Mouse (Mus musculus): ENCODE measurements at regions not wholly inside any gene's neighbourhood (a gene's known extent, or its start where the extent isn't known, plus 50 kb on each side); places are given as distances from the start of the nearest gene placed in this dataset.

GRCm38 (mm10) chr2:137847901-137848300 is 408.5 kb upstream of the Btbd3 start:
- TF ChIP-seq CTCF (IDR thresholded peaks at IDR 0.05; ENCODE audit: low read depth): no peak
- H3K27ac ChIP-seq (ENCODE audit: low read depth, low read length): no peak overlapping the region

GRCm38 (mm10) chr2:137827814-137828374 is 428.5 kb upstream of the Btbd3 start:
- Histone ChIP-seq H3K4me2 (ENCODE audit: low read depth) (no peak overlapping the region), H3K4me3 (ENCODE audit: low read depth, low read length) (no peak overlapping the region), H3K27ac (ENCODE audit: low read depth, low read length) (no peak overlapping the region), H3K9me3 (ENCODE audit: low read length) (no peaks in the 10 kb centered on the region), H3K36me3 (ENCODE audit: insufficient read depth) (no peaks in the 10 kb centered on the region), H3K9ac (no peak overlapping the region), H3K4me1 (ENCODE audit: insufficient read depth) (no peaks in the 10 kb centered on the region), H3K27me3 (ENCODE audit: insufficient read depth, low read length) (no peaks in the 10 kb centered on the region)
- no peak for ATAC-seq
- TF ChIP-seq CTCF (IDR thresholded peaks at IDR 0.05; ENCODE audit: low read depth): no peak
- 57% methylated on average over 8 of the region's 8 CpGs for WGBS
- DNase-seq: no peak

More at GRCm38 (mm10) chr2:137847901-137848300, 408.5 kb upstream of the Btbd3 start:
- ATAC-seq (no peak), DNase-seq (no peak)
- no peaks in the 10 kb centered on the region for H3K9me3 ChIP-seq (ENCODE audit: low read length)
- no peak overlapping the region for H3K4me2 ChIP-seq (ENCODE audit: low read depth)
- 62% methylated on average over 2 of the region's 2 CpGs for WGBS
- H3K4me1 ChIP-seq (ENCODE audit: insufficient read depth): no peaks in the 10 kb centered on the region
- no peaks in the 10 kb centered on the region for H3K36me3 ChIP-seq (ENCODE audit: insufficient read depth)
- H3K27me3 ChIP-seq (ENCODE audit: insufficient read depth, low read length): no peaks in the 10 kb centered on the region
- H3K4me3 ChIP-seq (ENCODE audit: low read depth, low read length): no peak overlapping the region
- H3K9ac ChIP-seq: no peak overlapping the region

- no peaks in the 10 kb centered on the region for H3K27me3 ChIP-seq (ENCODE audit: insufficient read depth, low read length)
- H3K4me3 ChIP-seq (ENCODE audit: low read depth, low read length): no peak overlapping the region
- H3K9me3 ChIP-seq (ENCODE audit: low read length): no peaks in the 10 kb centered on the region
- no peak overlapping the region for H3K4me2 ChIP-seq (ENCODE audit: low read depth)
- peak; percentile 27 for ATAC-seq
- no peaks in the 10 kb centered on the region; the same call in 1 of the 2 replicates for H3K4me1 ChIP-seq (ENCODE audit: insufficient read depth)
- WGBS: 17% methylated on average over 5 of the region's 5 CpGs
- TF ChIP-seq CTCF (IDR thresholded peaks at IDR 0.05; ENCODE audit: low read depth): no peak
- no peaks in the 10 kb centered on the region for H3K36me3 ChIP-seq (ENCODE audit: insufficient read depth)
- H3K9ac ChIP-seq: no peak overlapping the region
- no peak overlapping the region for H3K27ac ChIP-seq (ENCODE audit: low read depth, low read length)
- DNase-seq: peak; percentile 8
These were observed 434.9 kb upstream of the Btbd3 start for GRCm38 (mm10) chr2:137821344-137821916.

- no peak overlapping the region for H3K9ac ChIP-seq
- no peaks in the 10 kb centered on the region for H3K36me3 ChIP-seq (ENCODE audit: insufficient read depth)
- 90% methylated on average over 1 of the region's 1 CpGs for WGBS
- TF ChIP-seq CTCF (IDR thresholded peaks at IDR 0.05; ENCODE audit: low read depth): no peak
- H3K4me2 ChIP-seq (ENCODE audit: low read depth): no peak overlapping the region
- no peak overlapping the region for H3K4me3 ChIP-seq (ENCODE audit: low read depth, low read length)
- H3K27me3 ChIP-seq (ENCODE audit: insufficient read depth, low read length): no peaks in the 10 kb centered on the region
- no peak for DNase-seq
- no peaks in the 10 kb centered on the region for H3K4me1 ChIP-seq (ENCODE audit: insufficient read depth)
- no peak overlapping the region for H3K27ac ChIP-seq (ENCODE audit: low read depth, low read length)
- H3K9me3 ChIP-seq (ENCODE audit: low read length): no peaks in the 10 kb centered on the region
- no peak for ATAC-seq
These were observed 441.4 kb upstream of the Btbd3 start for GRCm38 (mm10) chr2:137814945-137815344.

- peak overlapping the region; percentile 22 for H3K4me3 ChIP-seq (ENCODE audit: low read depth, low read length)
- H3K27me3 ChIP-seq (ENCODE audit: insufficient read depth, low read length): no peaks in the 10 kb centered on the region
- no peak for TF ChIP-seq CTCF (IDR thresholded peaks at IDR 0.05; ENCODE audit: low read depth)
- ATAC-seq (peak; percentile 87), DNase-seq (peak; percentile 70)
- H3K9me3 ChIP-seq (ENCODE audit: low read length): no peaks in the 10 kb centered on the region
- no peaks in the 10 kb centered on the region for H3K4me1 ChIP-seq (ENCODE audit: insufficient read depth)
- H3K9ac ChIP-seq: peak overlapping the region; percentile 37
- H3K27ac ChIP-seq (ENCODE audit: low read depth, low read length): peak overlapping the region; percentile 71
- no peaks in the 10 kb centered on the region for H3K36me3 ChIP-seq (ENCODE audit: insufficient read depth)
- peak overlapping the region; percentile 43 for H3K4me2 ChIP-seq (ENCODE audit: low read depth)
- 20% methylated on average over 13 of the region's 13 CpGs for WGBS
These were observed 447.7 kb upstream of the Btbd3 start for GRCm38 (mm10) chr2:137808401-137809230.

GRCm38 (mm10) chr2:137807594-137808295 is 448.6 kb upstream of the Btbd3 start:
- ATAC-seq: peak; percentile 40; the same call in 1 of the 2 replicates
- Histone ChIP-seq H3K27me3 (ENCODE audit: insufficient read depth, low read length) (no peaks in the 10 kb centered on the region), H3K4me3 (ENCODE audit: low read depth, low read length) (no peak overlapping the region), H3K36me3 (ENCODE audit: insufficient read depth) (no peaks in the 10 kb centered on the region), H3K4me1 (ENCODE audit: insufficient read depth) (no peaks in the 10 kb centered on the region), H3K27ac (ENCODE audit: low read depth, low read length) (no peak overlapping the region), H3K9me3 (ENCODE audit: low read length) (no peaks in the 10 kb centered on the region), H3K9ac (no peak overlapping the region), H3K4me2 (ENCODE audit: low read depth) (no peak overlapping the region)
- 50% methylated on average over 5 of the region's 5 CpGs for WGBS
- DNase-seq: peak; percentile 4
- TF ChIP-seq CTCF (IDR thresholded peaks at IDR 0.05; ENCODE audit: low read depth): no peak
